Mouse (Mus musculus) midbrain, embryonic 11.5 days (tissue): ENCODE measurements at regions not wholly inside any gene's neighbourhood (a gene's known extent, or its start where the extent isn't known, plus 50 kb on each side); places are given as distances from the start of the nearest gene placed in this dataset.

Experiments
- ATAC-seq: fragments of 200-750 bp; cut with Nextera tagmentation; 2 replicates; pipeline ENCODE4 v1.8.0; 2017; ENCODE audit warnings: moderate TSS enrichment, moderate library complexity; ENCODE audit not compliant: low FRiP score
- DNase-seq: peaks from one replicate; pipeline ENCODE4 v3.0.0; 2015; ENCODE audit warnings: low spot score; ENCODE audit errors: missing footprints
- H3K27ac ChIP-seq: fragments of 300-500 bp; sonication (generic); 2 replicates; pipeline ENCODE4 v1.5.1; 2014; ENCODE audit warnings: low read depth, low read length
- H3K27me3 ChIP-seq: fragments of 300-500 bp; sonication (generic); 2 replicates; pipeline ENCODE4 v1.6.1; 2014; ENCODE audit warnings: mild to moderate bottlenecking, low read length, moderate library complexity, mixed read lengths; ENCODE audit not compliant: control insufficient read depth, insufficient read depth
- H3K36me3 ChIP-seq: fragments of 300-500 bp; sonication (generic); 2 replicates; pipeline ENCODE4 v1.6.1; 2014; ENCODE audit warnings: mild to moderate bottlenecking, low read length, moderate library complexity, mixed read lengths; ENCODE audit not compliant: control insufficient read depth, insufficient read depth
- H3K4me1 ChIP-seq: fragments of 300-500 bp; sonication (generic); 2 replicates; pipeline ENCODE4 v1.6.1; 2014; ENCODE audit warnings: low read length; ENCODE audit not compliant: control insufficient read depth, insufficient read depth
- H3K4me2 ChIP-seq: fragments of 300-500 bp; sonication (generic); 2 replicates; pipeline ENCODE4 v1.6.1; 2014; ENCODE audit warnings: mild to moderate bottlenecking, moderate library complexity
- H3K4me3 ChIP-seq: fragments of 300-500 bp; sonication (generic); 2 replicates; pipeline ENCODE4 v1.5.1; 2014; ENCODE audit warnings: low read depth, low read length
- H3K9ac ChIP-seq: fragments of 300-500 bp; sonication (generic); 2 replicates; pipeline ENCODE4 v1.6.1; 2014; ENCODE audit warnings: low read length
- H3K9me3 ChIP-seq: fragments of 300-500 bp; sonication (generic); 2 replicates; pipeline ENCODE4 v1.6.1; 2016; ENCODE audit warnings: low read length; ENCODE audit not compliant: control insufficient read depth
- WGBS: fragments of 180-500 bp; shearing (Covaris S2); extraction: QIAGEN DNeasy Blood & Tissue Kit; methylation state at CpG from one replicate; pipeline ENCODE4 v1.1.7; 2014; 5-methylcytosine and 5-hydroxymethylcytosine counted together

DNA sequence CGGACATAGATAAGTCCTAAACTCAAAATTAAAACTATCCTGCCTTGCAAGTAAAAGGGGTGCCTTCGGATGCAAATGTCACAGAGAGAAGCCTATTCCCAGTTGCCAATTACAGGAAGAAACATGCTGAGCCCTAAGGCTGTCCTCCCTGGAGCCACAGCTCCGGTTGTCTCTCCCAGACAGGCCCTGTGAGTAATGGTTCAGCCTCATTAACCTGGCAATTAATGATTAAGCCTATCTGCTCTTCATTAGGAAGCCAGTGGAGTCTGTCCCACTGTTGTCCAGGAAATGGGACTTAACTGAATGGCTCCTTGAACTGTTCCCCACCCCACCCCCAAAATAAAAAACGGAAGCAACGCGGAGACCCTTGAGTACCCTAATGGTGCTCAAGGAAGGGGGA lies 207.7 kb downstream of the Sec23a start:
- 86% methylated on average over 6 of the region's 6 CpGs for WGBS
- ATAC-seq = peak; percentile 58

DNA sequence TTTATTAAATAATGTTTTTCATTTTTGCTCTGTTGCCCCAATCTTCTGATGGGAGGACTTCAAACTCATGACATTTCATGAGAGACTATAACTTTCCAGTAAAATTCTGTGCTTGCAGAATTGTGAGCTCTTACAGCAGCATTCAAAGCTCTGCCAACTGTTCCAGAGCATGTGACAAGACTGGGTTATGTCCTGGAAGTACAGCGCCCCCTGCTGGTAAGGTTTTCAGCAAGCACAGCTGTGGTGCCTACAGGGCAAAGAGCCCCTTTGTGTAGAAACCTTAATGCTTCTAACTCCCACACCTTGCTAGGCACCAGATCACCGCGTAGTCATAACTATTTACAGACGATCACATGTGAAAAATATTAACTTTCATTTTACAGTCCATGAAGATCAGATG lies 209.4 kb downstream of the Sec23a start:
- Histone ChIP-seq H3K27me3 (no peaks in the 10 kb centered on the region), H3K27ac (no peak overlapping the region), H3K36me3 (no peaks in the 10 kb centered on the region), H3K9ac (no peak overlapping the region), H3K4me2 (no peak overlapping the region), H3K4me3 (no peak overlapping the region), H3K9me3 (no peaks in the 10 kb centered on the region), H3K4me1 (no peaks in the 10 kb centered on the region)
- WGBS = 36% methylated on average over 4 of the region's 4 CpGs
- peak; percentile 96 for DNase-seq
- peak; percentile 88 for ATAC-seq

More for the DNA sequence above, 207.7 kb downstream of the Sec23a start:
- Histone ChIP-seq H3K27me3 (no peaks in the 10 kb centered on the region), H3K27ac (no peak overlapping the region), H3K4me1 (no peaks in the 10 kb centered on the region), H3K4me2 (no peak overlapping the region), H3K4me3 (no peak overlapping the region), H3K9ac (no peak overlapping the region), H3K36me3 (no peaks in the 10 kb centered on the region), H3K9me3 (no peaks in the 10 kb centered on the region)
- DNase-seq = no peak
